Mouse (Mus musculus) embryonic facial prominence, embryonic 11.5 days (tissue): ENCODE measurements at regions not wholly inside any gene's neighbourhood (a gene's known extent, or its start where the extent isn't known, plus 50 kb on each side); places are given as distances from the start of the nearest gene placed in this dataset.

ENCODE experiments used
- ATAC-seq: fragments of 200-750 bp; cut with Nextera tagmentation; replicated peaks from 2 replicates; pipeline ENCODE4 v1.8.0; 2017; ENCODE audit warnings: low read depth; ENCODE audit not compliant: insufficient number of reproducible peaks, low FRiP score, low TSS enrichment
- DNase-seq: peaks from one replicate; pipeline ENCODE4 v3.0.0-alpha.2; 2015; ENCODE audit warnings: low spot score
- H3K27ac ChIP-seq: fragments of 300-500 bp; sonication (generic); replicated peaks from 2 replicates; pipeline ENCODE4 v1.5.1; 2014; ENCODE audit warnings: mild to moderate bottlenecking, low read depth, low read length, control low read depth
- H3K27me3 ChIP-seq: fragments of 300-500 bp; sonication (generic); 2 replicates; pipeline ENCODE4 v1.6.1; 2014; ENCODE audit warnings: mild to moderate bottlenecking, low read length, moderate library complexity, mixed read lengths; ENCODE audit not compliant: control insufficient read depth, insufficient read depth
- H3K36me3 ChIP-seq: fragments of 300-500 bp; sonication (generic); replicated peaks from 2 replicates; pipeline ENCODE4 v1.6.1; 2014; ENCODE audit warnings: low read depth, mild to moderate bottlenecking, low read length, moderate library complexity, mixed read lengths; ENCODE audit not compliant: control insufficient read depth, insufficient read depth
- H3K4me1 ChIP-seq: fragments of 300-500 bp; sonication (generic); 2 replicates; pipeline ENCODE4 v1.6.1; 2014; ENCODE audit warnings: low read length, mixed read lengths; ENCODE audit not compliant: control insufficient read depth, insufficient read depth
- H3K4me2 ChIP-seq: fragments of 300-500 bp; sonication (generic); 2 replicates; pipeline ENCODE4 v1.6.1; 2014; ENCODE audit warnings: low read depth, mild to moderate bottlenecking, control low read depth, low read length, moderate library complexity
- H3K4me3 ChIP-seq: fragments of 300-500 bp; sonication (generic); 2 replicates; pipeline ENCODE4 v1.5.1; 2014; ENCODE audit warnings: low read depth, low read length, control low read depth
- H3K9ac ChIP-seq: fragments of 300-500 bp; sonication (generic); replicated peaks from 2 replicates; pipeline ENCODE4 v1.6.1; 2014; ENCODE audit warnings: mild to moderate bottlenecking, control low read depth, low read length
- H3K9me3 ChIP-seq: fragments of 300-500 bp; sonication (generic); replicated peaks from 2 replicates; pipeline ENCODE4 v1.6.1; 2016; ENCODE audit warnings: mild to moderate bottlenecking, low read length, inconsistent platforms, mixed read lengths; ENCODE audit not compliant: control insufficient read depth
- WGBS: fragments of 180-500 bp; shearing (Covaris S2); extraction: QIAGEN DNeasy Blood & Tissue Kit; methylation state at CpG from one replicate; pipeline ENCODE4 v1.1.7; 2014; 5-methylcytosine and 5-hydroxymethylcytosine counted together

DNA sequence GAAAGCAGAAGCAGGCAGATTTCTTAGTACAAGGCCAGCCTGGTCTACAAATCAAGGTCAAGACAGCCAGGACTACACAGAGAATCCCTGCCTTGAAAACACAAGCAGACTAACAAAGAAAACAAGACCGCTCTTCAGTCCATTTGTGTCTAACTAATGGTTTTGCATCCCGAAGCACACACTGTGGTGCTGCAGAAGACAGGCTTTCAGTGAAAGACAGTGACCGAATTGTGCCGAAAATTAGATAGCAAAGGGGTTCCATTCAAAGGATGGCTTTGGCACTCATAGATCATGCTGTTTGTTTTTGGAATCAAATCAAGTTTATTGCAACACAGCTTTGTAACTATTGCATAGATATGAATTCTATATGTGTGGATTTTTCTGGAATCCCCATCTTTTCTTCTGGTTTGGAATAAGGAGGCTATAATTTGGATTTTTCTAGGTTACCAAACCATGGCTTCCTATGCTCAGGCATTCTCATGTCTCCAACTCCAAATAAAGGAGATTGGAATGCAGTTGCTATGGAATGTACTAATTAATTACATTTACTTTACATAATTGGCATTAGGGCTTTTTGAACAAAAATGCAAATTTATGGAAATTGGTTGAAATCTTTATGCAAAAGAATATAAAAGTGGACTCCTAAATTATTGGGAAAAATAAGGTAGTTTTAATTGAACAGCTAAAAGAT lies 364.9 kb downstream of the Ppargc1a start:
- Histone ChIP-seq H3K4me3 (no peak overlapping the region), H3K4me2 (no peak overlapping the region), H3K36me3 (no peaks in the 10 kb centered on the region), H3K9me3 (no peaks in the 10 kb centered on the region), H3K4me1 (no peaks in the 10 kb centered on the region), H3K9ac (no peak overlapping the region), H3K27ac (no peak overlapping the region), H3K27me3 (no peaks in the 10 kb centered on the region)
- no peak for DNase-seq
- WGBS, result 88% methylated on average over 4 of the region's 4 CpGs
- no peak for ATAC-seq

DNA sequence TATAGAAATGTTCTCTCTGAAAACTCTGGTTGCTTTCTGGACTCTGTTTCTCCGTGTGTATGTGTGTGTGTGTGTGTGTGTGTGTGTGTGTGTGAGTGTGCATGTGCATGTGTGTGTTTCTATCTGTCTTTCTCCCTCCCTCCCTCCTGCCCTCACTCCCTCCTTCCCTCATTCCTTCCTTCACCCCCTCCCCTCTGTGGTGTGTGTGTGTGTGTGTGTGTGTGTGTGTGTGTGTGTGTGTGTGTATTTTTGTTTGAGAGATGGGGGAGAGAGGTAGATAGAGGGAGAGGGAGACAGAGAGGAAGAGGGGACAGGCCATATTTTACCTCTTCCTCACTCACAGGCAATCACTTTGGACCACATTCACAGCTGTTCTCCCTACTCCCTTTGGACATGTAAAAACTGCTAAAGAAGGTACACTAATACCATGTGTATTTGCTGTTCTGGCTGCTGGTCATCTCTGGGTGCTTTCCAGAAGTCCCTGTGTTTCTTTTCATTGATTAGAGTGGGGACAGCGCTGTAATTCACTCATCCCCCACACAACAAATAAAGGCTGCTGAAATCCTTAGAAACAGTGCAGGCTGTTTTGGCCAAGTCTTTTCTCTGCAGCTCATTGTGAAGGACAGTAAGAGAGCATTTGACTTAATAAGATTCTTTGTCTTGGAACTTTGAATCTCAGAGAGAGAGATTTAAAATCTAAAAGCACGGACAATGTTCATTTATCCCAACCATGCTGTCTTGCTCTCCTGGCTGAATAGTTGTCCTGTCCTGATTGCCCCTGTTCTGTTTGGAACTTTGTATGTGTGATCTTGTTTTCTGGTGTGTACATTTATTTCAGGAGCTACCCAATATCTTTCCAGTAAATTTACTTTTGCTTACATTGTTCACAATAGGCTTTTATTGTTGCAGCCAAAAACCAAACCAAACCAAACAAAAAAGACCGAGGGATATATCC lies 370.9 kb downstream of the Ppargc1a start:
- 59% methylated on average over 4 of the region's 4 CpGs for WGBS
- no peaks in the 10 kb centered on the region for H3K36me3 ChIP-seq
- no peak for ATAC-seq
- H3K4me3 ChIP-seq, result no peak overlapping the region
- no peaks in the 10 kb centered on the region for H3K27me3 ChIP-seq
- no peaks in the 10 kb centered on the region for H3K9me3 ChIP-seq
- H3K4me2 ChIP-seq, result no peak overlapping the region
- H3K4me1 ChIP-seq, result no peaks in the 10 kb centered on the region
- no peak for DNase-seq
- H3K27ac ChIP-seq, result no peak overlapping the region
- H3K9ac ChIP-seq, result no peak overlapping the region

DNA sequence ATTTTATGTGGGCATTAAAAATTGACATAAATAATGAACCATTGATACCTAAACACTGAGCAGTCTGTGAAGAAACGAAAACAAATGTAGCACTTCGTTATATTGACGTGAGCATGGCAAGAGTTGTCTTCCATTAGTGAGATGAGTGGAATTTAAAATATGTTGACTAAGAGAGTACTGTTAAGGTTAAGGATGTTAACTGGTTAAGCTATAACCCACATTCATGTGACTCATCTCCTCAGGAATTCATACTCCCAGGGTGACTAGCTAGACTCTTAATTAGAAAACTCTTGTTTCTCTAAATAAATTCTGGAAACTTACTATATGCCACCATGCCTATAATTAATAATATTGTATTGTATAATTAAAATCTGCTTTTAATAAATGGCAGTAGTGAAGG lies 376.9 kb downstream of the Ppargc1a start:
- no peak overlapping the region for H3K4me3 ChIP-seq
- 82% methylated on average over 3 of the region's 3 CpGs for WGBS
- ATAC-seq, result no peak

DNA sequence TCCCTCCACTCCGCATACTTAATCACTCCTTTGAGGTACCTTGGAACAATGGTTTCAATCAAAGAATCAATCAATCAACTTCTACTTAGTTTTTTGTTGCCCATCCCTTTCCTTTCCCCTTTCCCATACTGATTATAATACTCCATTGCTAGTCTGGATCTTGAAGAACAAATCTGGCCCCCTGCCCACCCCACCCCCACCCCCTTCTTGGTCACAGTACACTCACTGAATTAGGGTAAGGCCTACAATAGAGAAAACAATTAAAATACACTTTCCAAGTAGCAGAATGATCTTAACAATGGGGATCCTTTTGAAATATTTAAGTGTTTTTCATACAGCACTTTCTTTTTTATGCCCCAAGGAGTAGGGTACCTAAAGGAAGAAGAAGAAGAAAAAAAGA lies 397.7 kb downstream of the Ppargc1a start:
- no peak for DNase-seq
- ATAC-seq, result no peak
- H3K36me3 ChIP-seq, result no peaks in the 10 kb centered on the region
- H3K4me2 ChIP-seq, result no peak overlapping the region
- no peaks in the 10 kb centered on the region for H3K4me1 ChIP-seq
- H3K4me3 ChIP-seq, result no peak overlapping the region
- no peaks in the 10 kb centered on the region for H3K9me3 ChIP-seq
- WGBS, result 83% methylated on average over 1 of the region's 1 CpGs
- H3K9ac ChIP-seq, result no peak overlapping the region
- H3K27me3 ChIP-seq, result no peaks in the 10 kb centered on the region
- H3K27ac ChIP-seq, result no peak overlapping the region

More for the DNA sequence above, 376.9 kb downstream of the Ppargc1a start:
- no peak overlapping the region for H3K9ac ChIP-seq
- no peak for DNase-seq
- H3K27me3 ChIP-seq, result no peaks in the 10 kb centered on the region
- no peaks in the 10 kb centered on the region for H3K36me3 ChIP-seq
- no peaks in the 10 kb centered on the region for H3K4me1 ChIP-seq
- H3K9me3 ChIP-seq, result no peaks in the 10 kb centered on the region
- H3K27ac ChIP-seq, result no peak overlapping the region
- no peak overlapping the region for H3K4me2 ChIP-seq

DNA sequence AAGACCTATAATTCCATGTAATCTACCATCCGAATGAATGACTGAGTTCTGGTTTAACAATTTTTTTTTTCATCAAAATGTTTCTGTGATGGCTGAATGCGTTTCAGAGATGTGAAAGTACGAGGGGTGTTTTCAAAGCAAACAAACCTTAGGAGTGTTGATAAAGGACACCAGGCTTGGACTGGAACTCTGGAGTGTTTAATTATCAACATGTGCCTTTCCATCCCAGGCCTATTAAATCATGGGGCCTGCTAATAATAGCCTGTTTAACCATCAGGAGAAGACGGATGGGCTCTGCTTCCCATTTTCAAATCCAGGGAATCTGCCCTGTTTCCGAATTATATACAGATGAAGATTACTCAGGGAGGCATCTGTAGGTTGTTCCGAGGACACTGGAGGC lies 399.3 kb downstream of the Ppargc1a start:
- 37% methylated on average over 6 of the region's 6 CpGs for WGBS
- H3K27me3 ChIP-seq, result no peaks in the 10 kb centered on the region
- H3K9me3 ChIP-seq, result no peaks in the 10 kb centered on the region
- no peak overlapping the region for H3K9ac ChIP-seq
- no peak overlapping the region for H3K4me2 ChIP-seq
- H3K4me1 ChIP-seq, result no peaks in the 10 kb centered on the region
- no peak overlapping the region for H3K27ac ChIP-seq
- H3K36me3 ChIP-seq, result no peaks in the 10 kb centered on the region
- no peak for ATAC-seq
- no peak overlapping the region for H3K4me3 ChIP-seq
- DNase-seq, result peak; percentile 4

DNA sequence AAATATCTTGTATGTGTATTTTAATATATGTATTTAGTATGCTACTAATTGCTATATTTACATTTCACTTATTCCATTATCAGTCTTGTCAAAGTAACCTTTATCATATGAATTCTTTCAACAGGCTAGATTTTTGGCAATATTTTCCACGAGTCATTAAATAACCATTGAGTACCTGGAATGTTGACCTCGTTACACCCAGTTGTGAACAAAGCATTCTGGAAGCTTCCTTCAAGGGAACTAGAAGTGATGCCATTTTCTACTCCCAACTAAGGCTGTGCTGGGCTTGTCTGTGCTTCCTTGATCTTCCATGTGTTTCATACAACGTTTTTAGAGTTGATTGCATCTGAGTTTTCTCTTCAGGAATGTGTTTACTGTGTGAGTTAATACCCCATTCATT lies 410.6 kb downstream of the Ppargc1a start:
- no peak overlapping the region for H3K4me3 ChIP-seq
- no peaks in the 10 kb centered on the region for H3K27me3 ChIP-seq
- 57% methylated on average over 3 of the region's 3 CpGs for WGBS
- H3K27ac ChIP-seq, result no peak overlapping the region
- no peak overlapping the region for H3K9ac ChIP-seq
- no peak overlapping the region for H3K4me2 ChIP-seq
- no peaks in the 10 kb centered on the region for H3K9me3 ChIP-seq
- H3K4me1 ChIP-seq, result no peaks in the 10 kb centered on the region
- DNase-seq (no peak), ATAC-seq (no peak)
- no peaks in the 10 kb centered on the region for H3K36me3 ChIP-seq

DNA sequence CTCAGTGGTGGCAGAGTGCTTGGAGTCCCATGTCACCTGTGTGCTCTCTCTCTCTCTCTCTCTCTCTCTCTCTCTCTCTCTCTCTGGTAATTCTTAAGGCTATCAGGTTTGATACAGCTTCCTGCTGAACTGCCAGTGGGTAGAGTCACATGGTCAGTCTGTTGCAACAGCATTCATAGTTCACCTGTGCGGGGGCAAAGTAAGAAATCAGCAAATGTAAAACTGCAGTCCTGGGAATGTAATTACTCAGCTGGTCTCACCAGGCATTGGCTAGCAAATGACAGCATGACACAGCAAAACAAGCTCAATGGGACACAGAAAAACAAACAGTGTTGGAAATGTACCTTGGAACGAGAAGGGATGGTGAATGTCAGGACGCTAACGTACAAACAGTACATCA lies 422.7 kb downstream of the Ppargc1a start:
- Histone ChIP-seq H3K27ac (no peak overlapping the region), H3K9ac (no peak overlapping the region), H3K36me3 (no peaks in the 10 kb centered on the region), H3K27me3 (no peaks in the 10 kb centered on the region), H3K4me1 (no peaks in the 10 kb centered on the region), H3K9me3 (no peaks in the 10 kb centered on the region), H3K4me2 (no peak overlapping the region), H3K4me3 (no peak overlapping the region)
- ATAC-seq, result no peak
- WGBS, result 82% methylated on average over 4 of the region's 4 CpGs
- DNase-seq, result no peak

DNA sequence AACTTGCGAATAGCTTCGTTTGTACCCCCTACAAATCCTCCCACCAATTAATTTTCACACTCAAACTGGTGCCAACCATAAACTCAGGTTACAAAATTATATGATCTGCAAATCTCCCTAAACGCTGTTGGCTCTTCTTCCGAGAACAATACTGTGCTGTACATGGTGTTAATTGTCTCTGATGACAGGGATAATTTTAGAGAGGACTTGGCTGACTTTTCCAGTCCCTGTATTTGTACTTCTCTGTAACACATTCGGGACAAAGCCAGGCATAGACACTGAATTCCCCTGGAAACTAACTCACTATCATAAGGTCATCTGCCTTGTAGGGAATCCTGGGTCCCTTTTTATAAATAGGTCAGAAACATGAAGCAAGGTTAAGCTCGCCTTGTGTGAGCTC lies 442.4 kb downstream of the Ppargc1a start:
- no peaks in the 10 kb centered on the region for H3K36me3 ChIP-seq
- ATAC-seq (no peak), DNase-seq (no peak)
- H3K9ac ChIP-seq, result no peak overlapping the region
- H3K4me1 ChIP-seq, result no peaks in the 10 kb centered on the region
- H3K4me2 ChIP-seq, result no peak overlapping the region
- no peaks in the 10 kb centered on the region for H3K9me3 ChIP-seq
- no peak overlapping the region for H3K27ac ChIP-seq
- H3K27me3 ChIP-seq, result no peaks in the 10 kb centered on the region
- H3K4me3 ChIP-seq, result no peak overlapping the region
- WGBS, result 81% methylated on average over 6 of the region's 6 CpGs
